Mouse (Mus musculus): ENCODE data around the gene Atf6b. TPM values are rescaled to one million over a fixed set of nuclear protein-coding genes. Genes with fewer than 3 reads are reported as not detected.

The Atf6b gene
- total and polyA plus RNA-seq, 3 experiments, result 18.9 to 59.6 (median 34.3) TPM

DNA sequence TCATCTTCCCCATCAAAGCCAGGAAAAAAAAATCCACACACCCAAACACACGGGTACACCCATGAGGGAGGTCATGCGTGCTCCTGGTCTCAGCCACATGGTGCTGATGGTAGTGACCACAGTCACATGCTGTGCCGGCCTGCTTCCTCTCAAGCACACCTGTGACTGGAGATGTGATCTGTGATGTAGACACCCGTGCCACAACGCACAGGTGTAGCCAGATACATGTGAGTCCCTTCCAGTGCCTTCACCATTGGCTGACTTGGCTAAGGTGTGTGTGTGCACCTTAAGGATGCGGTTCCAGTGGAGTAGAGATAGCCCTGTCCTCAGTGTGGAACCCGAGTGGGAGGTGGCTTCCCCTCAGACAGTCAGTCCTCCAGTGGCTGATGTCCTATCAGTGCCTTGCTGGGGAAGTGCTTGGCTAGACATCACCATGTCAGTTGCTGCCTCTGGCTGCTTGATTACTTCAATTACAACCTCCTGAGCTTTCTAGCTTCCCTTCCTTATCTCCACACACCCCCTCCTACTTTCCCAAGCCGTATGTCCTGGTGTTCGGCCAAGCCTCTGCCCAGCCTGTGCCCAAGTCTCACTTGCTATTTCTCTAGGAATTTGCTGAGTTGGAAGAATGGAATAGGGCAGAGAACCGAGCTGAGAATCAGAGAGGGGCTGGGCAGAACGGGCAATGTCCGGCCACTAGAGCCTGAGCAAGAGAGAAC lies 12.4 kb downstream of the Atf6b start:
- Histone ChIP-seq H3K27ac (ENCODE audit: insufficient read depth, low read depth) (no peak overlapping the region), H3K9me3 (replicated peaks; ENCODE audit: low read length) (no peaks in the 10 kb centered on the region), H3K9ac (ENCODE audit: insufficient read depth, low read depth) (no peak overlapping the region), H3K4me2 (ENCODE audit: insufficient read depth, low read depth, poor library complexity, severe bottlenecking) (no peak overlapping the region), H3K36me3 (replicated peaks in 1 of 2; ENCODE audit: control insufficient read depth in 1 of 2, insufficient read depth in 1 of 2, low read length in 1 of 2) (peaks cover 5 to 24% of the 10 kb centered on the region in 2 experiments), H3K79me2 (replicated peaks; ENCODE audit: control insufficient read depth, extremely low read depth, insufficient read depth, poor library complexity, severe bottlenecking) (no peaks in the 10 kb centered on the region), H3K4me1 (ENCODE audit: control insufficient read depth in 1 of 2, insufficient read depth in 2 of 2) (no peaks in the 10 kb centered on the region; a peak in 1 of 4 replicates), H3K27me3 (replicated peaks) (peaks cover 46% of the 10 kb centered on the region), H3K4me3 (replicated peaks in 1 of 3; ENCODE audit: low read depth in 2 of 3, low read length in 2 of 3, poor library complexity in 1 of 3) (no peak overlapping the region)
- TF ChIP-seq MAFK (IDR thresholded peaks at IDR 0.05; ENCODE audit: insufficient replicate concordance, low read length), result no peak
- TF ChIP-seq KAT2A (IDR thresholded peaks at IDR 0.05; ENCODE audit: insufficient replicate concordance, low read length), result no peak
- 0 out of 2 replicates have a peak, but pooled peaks have one; percentile 13 for TF ChIP-seq BHLHE40 (IDR thresholded peaks at IDR 0.05; ENCODE audit: low read depth, low read length)
- dilution Hi-C loops (cut with MboI; ENCODE audit: extremely low pct_ligation_motif_present, extremely low pct_unique_long_range_greater_than_20kb, low sequenced_read_pairs), result no loop called here
- in situ Hi-C loops (cut with MboI; ENCODE audit: low pct_ligation_motif_present, low pct_unique_long_range_greater_than_20kb, low sequenced_read_pairs), result no loop called here
- DNase-seq (ENCODE audit: extremely low read depth), result no peak

DNA sequence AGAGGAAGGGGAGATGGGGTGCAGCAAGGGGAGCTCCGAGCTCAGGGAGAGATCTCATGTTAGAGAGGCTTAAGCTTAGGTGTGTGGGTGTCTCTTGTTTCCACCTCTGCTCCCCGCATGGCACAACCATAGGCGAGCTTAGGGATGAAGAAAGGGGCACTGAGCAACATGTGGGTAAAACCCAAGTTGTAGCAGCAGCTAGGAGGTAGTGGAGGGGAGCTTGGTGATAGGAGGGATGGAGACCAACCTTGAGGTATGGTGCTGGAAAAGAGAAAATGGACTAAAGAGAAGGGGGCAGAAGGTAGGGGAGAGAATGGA lies 12.9 kb downstream of the Atf6b start:
- Histone ChIP-seq H3K36me3 (replicated peaks in 1 of 2; ENCODE audit: control insufficient read depth in 1 of 2, insufficient read depth in 1 of 2, low read length in 1 of 2) (peaks cover 2 to 19% of the 10 kb centered on the region in 2 experiments), H3K27ac (ENCODE audit: insufficient read depth, low read depth) (no peak overlapping the region), H3K4me2 (ENCODE audit: insufficient read depth, low read depth, poor library complexity, severe bottlenecking) (no peak overlapping the region), H3K4me1 (ENCODE audit: control insufficient read depth in 1 of 2, insufficient read depth in 2 of 2) (no peaks in the 10 kb centered on the region; a peak in 1 of 4 replicates), H3K9ac (ENCODE audit: insufficient read depth, low read depth) (no peak overlapping the region), H3K9me3 (replicated peaks; ENCODE audit: low read length) (no peaks in the 10 kb centered on the region), H3K27me3 (replicated peaks) (peaks cover 51% of the 10 kb centered on the region), H3K79me2 (replicated peaks; ENCODE audit: control insufficient read depth, extremely low read depth, insufficient read depth, poor library complexity, severe bottlenecking) (no peaks in the 10 kb centered on the region), H3K4me3 (replicated peaks in 1 of 3; ENCODE audit: low read depth in 2 of 3, low read length in 2 of 3, poor library complexity in 1 of 3) (no peak overlapping the region)
- TF ChIP-seq JUND (conservative IDR thresholded peaks at IDR 0.05; ENCODE audit: low read depth, low read length) (no peak), RCOR1 (conservative IDR thresholded peaks at IDR 0.05; ENCODE audit: low read depth, low read length) (no peak), TCF12 (IDR thresholded peaks at IDR 0.05; ENCODE audit: low read depth, low read length) (no peak), SMC3 (IDR thresholded peaks at IDR 0.05; ENCODE audit: low read depth, low read length) (no peak), IRF4 (IDR thresholded peaks at IDR 0.05; ENCODE audit: low read depth, low read length) (no peak), MAZ (IDR thresholded peaks at IDR 0.05; ENCODE audit: low read depth, low read length) (no peak), RAD21 (IDR thresholded peaks at IDR 0.05; ENCODE audit: low read depth, low read length) (no peak), POLR2AphosphoS2 (IDR thresholded peaks at IDR 0.05; ENCODE audit: low read depth, low read length) (no peak), ETS1 (conservative IDR thresholded peaks at IDR 0.05; ENCODE audit: low read depth, low read length) (no peak), UBTF (IDR thresholded peaks at IDR 0.05; ENCODE audit: low read depth, low read length) (no peak), SIN3A (IDR thresholded peaks at IDR 0.05; ENCODE audit: low read length) (no peak), POLR2A (IDR thresholded peaks at IDR 0.05; ENCODE audit: low read depth, low read length) (no peak), MAX (IDR thresholded peaks at IDR 0.05; ENCODE audit: low read length) (no peak), EP300 (IDR thresholded peaks at IDR 0.05; ENCODE audit: low read length) (no peak), E2F4 (IDR thresholded peaks at IDR 0.05; ENCODE audit: insufficient replicate concordance, low read depth, low read length) (no peak), CTCF (conservative IDR thresholded peaks at IDR 0.05 in 1 of 2, IDR thresholded peaks at IDR 0.05 in 1 of 2; ENCODE audit: low read depth in 2 of 2, low read length in 2 of 2) (no peak)
- dilution Hi-C loops (cut with MboI; ENCODE audit: extremely low pct_ligation_motif_present, extremely low pct_unique_long_range_greater_than_20kb, low sequenced_read_pairs) (no loop called here), in situ Hi-C loops (cut with MboI; ENCODE audit: low pct_ligation_motif_present, low pct_unique_long_range_greater_than_20kb, low sequenced_read_pairs) (no loop called here)
- no peak for DNase-seq (ENCODE audit: extremely low read depth)

Data from CH12.LX (cell line).